Mouse (Mus musculus): ENCODE measurements at regions not wholly inside any gene's neighbourhood (a gene's known extent, or its start where the extent isn't known, plus 50 kb on each side); places are given as distances from the start of the nearest gene placed in this dataset.
"Not testable (repeated sequence)": the region's sequence is repeated elsewhere in the genome, so short reads cannot be mapped to it uniquely, and the experiment has no call there.

GRCm38 (mm10) chr9:51641706-51642105 is 123.4 kb upstream of the Arhgap20 start:
- Histone ChIP-seq H3K4me2 (replicated peaks) (no peak overlapping the region), H3K4me1 (peaks cover under 1% of the 10 kb centered on the region; the same call in 1 of the 2 replicates), H3K27me3 (replicated peaks) (no peaks in the 10 kb centered on the region), H3K4me3 (no peak overlapping the region), H3K9me3 (no peaks in the 10 kb centered on the region), H3K9ac (no peak overlapping the region), H3K27ac (no peak overlapping the region), H3K36me3 (no peaks in the 10 kb centered on the region)
- ATAC-seq (ENCODE audit: low FRiP score, low read depth) = no peak
- WGBS = 77% methylated on average over 4 of the region's 4 CpGs

DNA sequence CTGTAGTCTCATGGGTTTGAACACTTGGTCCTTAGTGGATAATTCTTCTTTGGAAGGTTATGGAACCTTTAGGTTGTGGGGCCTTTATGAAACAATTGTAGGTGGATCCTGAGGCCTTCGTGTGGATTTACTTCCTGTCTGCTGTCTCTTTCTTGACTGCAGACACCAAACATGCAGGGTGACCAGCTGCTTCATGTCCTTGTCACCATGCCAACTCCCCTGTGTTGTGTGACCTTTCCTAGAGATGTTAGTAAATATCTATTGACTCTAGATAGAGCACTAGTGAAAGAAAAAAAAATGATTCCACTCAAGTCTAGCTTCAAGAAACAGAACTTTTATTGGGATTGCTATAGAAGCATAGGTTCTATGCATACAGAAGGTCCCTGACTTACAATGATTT is 119.7 kb upstream of the Arhgap20 start:
- 73% methylated on average over 1 of the region's 1 CpGs for WGBS
- Histone ChIP-seq H3K9me3 (no peaks in the 10 kb centered on the region), H3K36me3 (no peaks in the 10 kb centered on the region), H3K27ac (no peak overlapping the region), H3K4me3 (no peak overlapping the region), H3K4me1 (no peaks in the 10 kb centered on the region), H3K9ac (no peak overlapping the region), H3K27me3 (replicated peaks) (no peaks in the 10 kb centered on the region), H3K4me2 (replicated peaks) (no peak overlapping the region)
- ATAC-seq (ENCODE audit: low FRiP score, low read depth) = no peak

- Histone ChIP-seq H3K27ac (no peak overlapping the region), H3K9ac (no peak overlapping the region), H3K27me3 (replicated peaks) (no peaks in the 10 kb centered on the region), H3K9me3 (no peaks in the 10 kb centered on the region), H3K36me3 (no peaks in the 10 kb centered on the region), H3K4me3 (no peak overlapping the region), H3K4me2 (replicated peaks) (no peak overlapping the region), H3K4me1 (no peaks in the 10 kb centered on the region)
- 0 out of 2 replicates have a peak, but pooled peaks have one; percentile 25 for ATAC-seq (ENCODE audit: low FRiP score, low read depth)
- 54% methylated on average over 4 of the region's 4 CpGs for WGBS
Measured at GRCm38 (mm10) chr9:51653376-51654292, 111.5 kb upstream of the Arhgap20 start.

- WGBS = 91% methylated on average over 1 of the region's 1 CpGs
- Histone ChIP-seq H3K27ac (no peak overlapping the region), H3K9me3 (no peaks in the 10 kb centered on the region), H3K4me2 (replicated peaks) (no peak overlapping the region), H3K36me3 (no peaks in the 10 kb centered on the region), H3K27me3 (replicated peaks) (no peaks in the 10 kb centered on the region), H3K4me1 (no peaks in the 10 kb centered on the region), H3K4me3 (no peak overlapping the region), H3K9ac (no peak overlapping the region)
- ATAC-seq (ENCODE audit: low FRiP score, low read depth) = no peak
Measured at GRCm38 (mm10) chr9:51654645-51655044, 110.5 kb upstream of the Arhgap20 start.

- WGBS = 74% methylated on average over 1 of the region's 1 CpGs
- Histone ChIP-seq H3K9me3 (no peaks in the 10 kb centered on the region), H3K27me3 (replicated peaks) (no peaks in the 10 kb centered on the region), H3K4me3 (no peak overlapping the region), H3K9ac (no peak overlapping the region), H3K4me1 (no peaks in the 10 kb centered on the region), H3K36me3 (no peaks in the 10 kb centered on the region), H3K27ac (no peak overlapping the region), H3K4me2 (replicated peaks) (no peak overlapping the region)
- ATAC-seq (ENCODE audit: low FRiP score, low read depth) = no peak
Measured at GRCm38 (mm10) chr9:51657796-51658195, 107.3 kb upstream of the Arhgap20 start.

DNA sequence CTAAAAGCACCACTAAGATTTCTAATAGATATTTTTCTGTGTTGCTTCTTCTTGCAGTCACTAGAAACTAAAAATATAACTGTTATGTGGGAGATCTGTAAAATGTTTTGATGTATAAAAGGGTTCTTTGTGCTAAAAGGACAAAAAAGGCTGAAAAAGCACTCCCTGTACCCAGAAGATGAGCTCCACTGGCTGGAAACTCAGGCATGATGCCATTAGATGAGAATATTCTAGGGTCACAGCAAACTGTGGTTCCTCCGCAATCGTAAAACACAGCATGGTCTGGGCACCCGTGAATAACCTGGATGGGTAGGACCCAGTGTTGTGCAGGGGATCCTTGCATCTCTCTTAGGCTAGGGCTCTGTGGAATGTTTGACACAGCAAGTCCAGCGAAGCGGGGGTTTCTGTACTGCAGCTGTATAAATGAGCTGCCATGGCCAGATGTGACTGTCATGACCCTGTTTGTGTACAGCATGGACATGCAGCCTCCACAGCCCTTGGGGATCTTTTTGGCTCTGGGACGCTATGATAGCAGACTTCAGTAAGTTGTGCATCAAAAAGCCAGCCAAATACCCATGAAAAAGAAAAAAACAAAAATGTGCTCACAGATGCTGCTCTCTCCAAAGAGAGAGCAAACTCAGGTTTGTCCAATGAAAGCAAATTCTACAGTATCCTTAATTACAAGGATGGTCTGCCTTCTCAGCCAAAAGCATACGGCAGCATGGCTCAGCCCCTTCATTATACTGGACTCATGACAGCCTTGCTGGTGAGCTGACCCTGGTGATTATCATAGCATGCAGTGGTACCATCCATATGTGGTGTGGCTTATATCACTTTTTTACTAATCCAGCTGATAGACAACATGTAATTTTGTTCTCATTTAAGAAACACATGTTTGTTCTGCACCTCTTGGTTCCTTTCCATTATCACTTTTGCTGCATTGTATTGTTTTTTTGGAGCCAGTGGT is 103.9 kb upstream of the Arhgap20 start:
- H3K4me1 ChIP-seq = 0 out of 2 replicates have a peak, but pooled peaks cover 3% of the 10 kb centered on the region
- 68% methylated on average over 7 of the region's 7 CpGs for WGBS
- no peak for ATAC-seq (ENCODE audit: low FRiP score, low read depth)

GRCm38 (mm10) chr9:51661911-51662310 is 103.2 kb upstream of the Arhgap20 start:
- Histone ChIP-seq H3K27me3 (replicated peaks) (no peaks in the 10 kb centered on the region), H3K9ac (no peak overlapping the region), H3K4me1 (0 out of 2 replicates have a peak, but pooled peaks cover 3% of the 10 kb centered on the region), H3K27ac (no peak overlapping the region), H3K4me2 (replicated peaks) (no peak overlapping the region), H3K36me3 (no peaks in the 10 kb centered on the region), H3K4me3 (no peak overlapping the region), H3K9me3 (no peaks in the 10 kb centered on the region)
- WGBS = 94% methylated on average over 2 of the region's 2 CpGs
- ATAC-seq (ENCODE audit: low FRiP score, low read depth) = no peak

More for the DNA sequence above, 103.9 kb upstream of the Arhgap20 start:
- H3K36me3 ChIP-seq = no peaks in the 10 kb centered on the region
- no peak overlapping the region for H3K4me2 ChIP-seq (replicated peaks)
- no peak overlapping the region for H3K27ac ChIP-seq
- H3K9me3 ChIP-seq = no peaks in the 10 kb centered on the region
- no peak overlapping the region for H3K9ac ChIP-seq
- no peak overlapping the region for H3K4me3 ChIP-seq
- H3K27me3 ChIP-seq (replicated peaks) = no peaks in the 10 kb centered on the region

- H3K4me2 ChIP-seq (replicated peaks) = no peak overlapping the region
- no peak overlapping the region for H3K27ac ChIP-seq
- ATAC-seq (ENCODE audit: low FRiP score, low read depth) = no peak
- H3K9ac ChIP-seq = no peak overlapping the region
- H3K9me3 ChIP-seq = no peaks in the 10 kb centered on the region
- 59% methylated on average over 1 of the region's 1 CpGs for WGBS
- H3K4me1 ChIP-seq = 0 out of 2 replicates have a peak, but pooled peaks cover 3% of the 10 kb centered on the region
- H3K27me3 ChIP-seq (replicated peaks) = no peaks in the 10 kb centered on the region
- H3K36me3 ChIP-seq = no peaks in the 10 kb centered on the region
- H3K4me3 ChIP-seq = no peak overlapping the region
Measured at GRCm38 (mm10) chr9:51664353-51664752, 100.8 kb upstream of the Arhgap20 start.

DNA sequence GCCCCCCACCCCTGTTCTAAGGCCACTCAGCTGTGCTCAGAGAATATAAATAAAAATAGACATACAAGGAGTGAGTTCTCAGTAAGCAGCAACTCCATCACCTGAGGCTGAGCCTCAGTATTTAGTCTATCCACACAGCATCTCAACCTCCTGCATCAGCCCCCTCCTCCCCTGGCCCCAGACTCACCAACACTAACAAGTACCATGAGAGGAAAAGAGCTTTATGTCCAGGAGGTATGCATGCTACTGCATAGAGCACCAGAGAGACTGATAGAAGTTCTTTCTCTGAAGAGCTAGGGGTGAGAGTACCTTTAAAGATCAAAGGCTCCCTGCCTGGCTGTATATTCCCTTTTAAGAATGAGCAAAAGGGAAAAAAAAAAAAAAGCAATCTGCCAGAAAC is 100.3 kb upstream of the Arhgap20 start:
- H3K36me3 ChIP-seq = no peaks in the 10 kb centered on the region
- H3K4me3 ChIP-seq = no peak overlapping the region
- H3K9me3 ChIP-seq = no peaks in the 10 kb centered on the region
- no peak overlapping the region for H3K9ac ChIP-seq
- H3K27me3 ChIP-seq (replicated peaks) = no peaks in the 10 kb centered on the region
- H3K4me2 ChIP-seq (replicated peaks) = no peak overlapping the region
- 0 out of 2 replicates have a peak, but pooled peaks cover 3% of the 10 kb centered on the region for H3K4me1 ChIP-seq
- no peak for ATAC-seq (ENCODE audit: low FRiP score, low read depth)
- H3K27ac ChIP-seq = no peak overlapping the region

DNA sequence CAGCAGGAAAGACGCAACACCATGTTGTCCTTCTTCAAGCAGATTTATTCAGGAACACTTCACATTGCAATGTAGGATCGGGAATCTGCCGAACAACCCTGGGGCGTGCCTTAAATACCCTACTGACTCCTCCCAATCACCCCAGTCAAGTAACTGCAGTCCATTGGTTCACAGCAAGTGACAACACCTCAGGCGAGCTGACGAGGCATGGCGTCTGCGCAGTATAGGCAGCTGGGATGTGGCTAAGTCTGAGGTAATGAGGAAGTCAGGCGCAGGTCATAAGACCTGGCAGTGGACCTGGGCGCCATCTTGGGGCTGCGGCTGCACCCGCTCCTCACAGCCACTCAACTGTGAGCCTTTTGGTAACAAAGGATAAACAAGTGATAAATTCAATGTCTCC is 96.2 kb upstream of the Arhgap20 start:
- not testable (repeated sequence) for H3K4me2 ChIP-seq (replicated peaks); H3K36me3 ChIP-seq; ATAC-seq (ENCODE audit: low FRiP score, low read depth); H3K27me3 ChIP-seq (replicated peaks); H3K9me3 ChIP-seq; H3K4me3 ChIP-seq; H3K27ac ChIP-seq; H3K9ac ChIP-seq; H3K4me1 ChIP-seq
- WGBS = 94% methylated on average over 12 of the region's 12 CpGs

- Histone ChIP-seq H3K27me3 (replicated peaks) (no peaks in the 10 kb centered on the region), H3K9ac (no peak overlapping the region), H3K36me3 (no peaks in the 10 kb centered on the region), H3K27ac (no peak overlapping the region), H3K4me2 (replicated peaks) (no peak overlapping the region), H3K9me3 (no peaks in the 10 kb centered on the region), H3K4me3 (no peak overlapping the region), H3K4me1 (no peaks in the 10 kb centered on the region)
- 93% methylated on average over 2 of the region's 2 CpGs for WGBS
- ATAC-seq (ENCODE audit: low FRiP score, low read depth) = no peak
Measured at GRCm38 (mm10) chr9:51670531-51670930, 94.6 kb upstream of the Arhgap20 start.

- WGBS = 88% methylated on average over 1 of the region's 1 CpGs
- no peak for ATAC-seq (ENCODE audit: low FRiP score, low read depth)
- Histone ChIP-seq H3K4me1 (no peaks in the 10 kb centered on the region), H3K36me3 (no peaks in the 10 kb centered on the region), H3K27ac (no peak overlapping the region), H3K9me3 (no peaks in the 10 kb centered on the region), H3K4me2 (replicated peaks) (no peak overlapping the region), H3K4me3 (no peak overlapping the region), H3K27me3 (replicated peaks) (no peaks in the 10 kb centered on the region), H3K9ac (no peak overlapping the region)
Measured at GRCm38 (mm10) chr9:51686536-51686935, 78.6 kb upstream of the Arhgap20 start.
